Mouse (Mus musculus) ES-E14 (cell line): ENCODE measurements around the gene Arid5b. TPM values are rescaled to one million over a fixed set of nuclear protein-coding genes. Genes with fewer than 3 reads are reported as not detected.

Source experiments
- DNase-seq: peaks from one replicate; pipeline ENCODE4 v3.0.0-alpha.2; 2013; ENCODE audit warnings: low read depth, low spot score
- H3K27ac ChIP-seq: 2 replicates; pipeline ENCODE4 v1.5.1; 2012; ENCODE audit warnings: low read depth, mild to moderate bottlenecking, low read length, moderate library complexity, mixed read lengths; ENCODE audit not compliant: poor library complexity, insufficient read depth, severe bottlenecking
- H3K36me3 ChIP-seq: 2 replicates; pipeline ENCODE4 v1.6.1; 2012; ENCODE audit warnings: mild to moderate bottlenecking, low read length, moderate library complexity, mixed read lengths; ENCODE audit not compliant: control insufficient read depth, poor library complexity, insufficient read depth, severe bottlenecking
- H3K4me1 ChIP-seq, 2 experiments: fragments of 150-350 bp in 1 of 2; sonication (generic) in 1 of 2; 2 replicates each; pipeline ENCODE4 v1.6.1; 2012; ENCODE audit warnings: low read length in 2 of 2, mild to moderate bottlenecking in 1 of 2, mixed read lengths in 1 of 2; ENCODE audit not compliant: control insufficient read depth in 2 of 2, insufficient read depth in 2 of 2, poor library complexity in 1 of 2
- H3K4me3 ChIP-seq, 2 experiments: fragments of 150-350 bp in 1 of 2; sonication (generic) in 1 of 2; 2 replicates each; pipeline ENCODE4 v1.5.1; 2012; ENCODE audit warnings: low read length in 2 of 2, low read depth in 1 of 2, mild to moderate bottlenecking in 1 of 2, mixed read lengths in 1 of 2; ENCODE audit not compliant: insufficient read depth in 1 of 2, poor library complexity in 1 of 2, severe bottlenecking in 1 of 2
- H3K9ac ChIP-seq: 2 replicates; pipeline ENCODE4 v1.6.1; 2012; ENCODE audit warnings: low read depth, mild to moderate bottlenecking, low read length, mixed read lengths; ENCODE audit not compliant: poor library complexity, insufficient read depth, severe bottlenecking
- H3K9me3 ChIP-seq: fragments of 150-350 bp; sonication (generic); 2 replicates; pipeline ENCODE4 v1.6.1; 2012; ENCODE audit warnings: low read depth, mild to moderate bottlenecking, low read length; ENCODE audit not compliant: control insufficient read depth, insufficient read depth
- CHD2 ChIP-seq: IDR thresholded peaks from 2 replicates; pipeline ENCODE4 v1.6.1; 2014; ENCODE audit warnings: mild to moderate bottlenecking, low read depth, low read length, inconsistent platforms
- HCFC1 ChIP-seq: IDR thresholded peaks from 2 replicates; pipeline ENCODE4 v1.6.1; 2012; ENCODE audit warnings: low read length, inconsistent platforms, borderline replicate concordance; ENCODE audit not compliant: insufficient read depth
- MAFK ChIP-seq: IDR thresholded peaks from 2 replicates; pipeline ENCODE4 v1.6.1; 2014; ENCODE audit warnings: mild to moderate bottlenecking, low read depth, low read length, inconsistent platforms; ENCODE audit not compliant: insufficient read depth
- ZC3H11A ChIP-seq: IDR thresholded peaks from 2 replicates; pipeline ENCODE4 v1.6.1; 2012; ENCODE audit warnings: low read depth, mild to moderate bottlenecking, inconsistent platforms, low read length, borderline replicate concordance
- ZNF384 ChIP-seq: IDR thresholded peaks from 2 replicates; pipeline ENCODE4 v1.6.1; 2012; ENCODE audit warnings: low read depth, low read length, inconsistent platforms
- in situ Hi-C, 2 experiments: fragments of 600-800 bp; cut with MboI; formaldehyde crosslinking; loops; one replicate each; pipeline ENCODE4 v1.15.1; 2025; ENCODE audit warnings: low sequenced_read_pairs in 2 of 2, inconsistent platforms in 1 of 2; ENCODE audit not compliant: unreplicated experiment in 2 of 2
- total RNA-seq: library from RNA; depleted of rRNA; stranded (reverse); fragments of 300-350 nt; gene quantifications from 2 replicates; pipeline ENCODE4 v1.2.3, GENCODE M21; 2012

Gene Arid5b
- total RNA-seq, 1 experiment: 26.2 TPM

- H3K36me3 ChIP-seq: no peaks in the 10 kb centered on the region
- TF ChIP-seq ZNF384 (no peak), HCFC1 (no peak), MAFK (no peak), CHD2 (no peak), ZC3H11A (no peak)
- H3K9me3 ChIP-seq: no peaks in the 10 kb centered on the region
- no peak for DNase-seq
- H3K27ac ChIP-seq: no peak overlapping the region
- H3K4me3 ChIP-seq: no peak overlapping the region
- in situ Hi-C loops: no loop called here
- no peaks in the 10 kb centered on the region for H3K4me1 ChIP-seq
- H3K9ac ChIP-seq: no peak overlapping the region
Observed at GRCm38 (mm10) chr10:68222012-68222411, 56.5 kb downstream of the Arid5b start.

GRCm38 (mm10) chr10:68219327-68219726 lies 59.2 kb downstream of the Arid5b start:
- H3K36me3 ChIP-seq: no peaks in the 10 kb centered on the region

GRCm38 (mm10) chr10:68218678-68219077 lies 59.9 kb downstream of the Arid5b start:
- H3K9ac ChIP-seq: no peak overlapping the region
- TF ChIP-seq CHD2 (no peak), ZC3H11A (no peak), HCFC1 (no peak), MAFK (no peak), ZNF384 (no peak)
- H3K9me3 ChIP-seq: no peaks in the 10 kb centered on the region
- DNase-seq: no peak
- in situ Hi-C loops: no loop called here
- no peak overlapping the region for H3K27ac ChIP-seq
- no peaks in the 10 kb centered on the region for H3K36me3 ChIP-seq
- H3K4me3 ChIP-seq: no peak overlapping the region
- H3K4me1 ChIP-seq: no peaks in the 10 kb centered on the region

More at GRCm38 (mm10) chr10:68219327-68219726, 59.2 kb downstream of the Arid5b start:
- Histone ChIP-seq H3K9me3 (no peaks in the 10 kb centered on the region), H3K9ac (no peak overlapping the region), H3K4me1 (no peaks in the 10 kb centered on the region), H3K4me3 (no peak overlapping the region), H3K27ac (no peak overlapping the region)
- in situ Hi-C loops: no loop called here
- no peak for TF ChIP-seq ZC3H11A
- TF ChIP-seq ZNF384: no peak
- TF ChIP-seq HCFC1: no peak
- TF ChIP-seq CHD2: no peak
- TF ChIP-seq MAFK: no peak
- DNase-seq: no peak

DNA sequence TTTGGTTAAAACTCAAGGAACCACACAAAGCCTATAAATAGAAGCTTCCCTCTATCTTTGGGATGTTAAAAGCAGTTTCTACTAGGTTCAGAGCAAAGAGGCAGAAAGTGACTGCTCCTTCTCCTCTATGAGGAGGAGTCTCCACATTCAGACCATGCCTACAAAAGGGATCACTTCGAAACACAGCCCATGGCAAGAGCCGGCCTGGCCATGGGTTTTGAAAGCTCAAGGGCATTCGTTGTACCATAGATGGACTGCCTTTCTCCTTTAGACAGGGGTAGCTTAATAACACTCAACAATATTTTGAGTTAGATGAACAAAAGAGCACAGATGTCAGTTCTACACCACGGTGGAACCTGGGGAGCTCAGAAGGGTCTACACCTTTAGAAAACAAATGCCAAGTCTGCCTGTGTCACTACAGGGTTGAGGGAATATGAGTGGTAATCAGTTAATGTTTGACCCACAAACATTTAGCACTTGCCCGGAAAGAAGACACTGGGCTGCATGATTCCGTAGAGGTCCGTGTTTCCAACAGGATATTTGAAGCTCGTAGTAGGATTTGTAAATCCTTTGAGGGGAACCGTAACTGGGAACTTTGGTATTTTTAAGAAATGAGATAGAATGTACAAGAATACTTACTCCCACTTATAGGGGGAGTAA lies 63.6 kb downstream of the Arid5b start:
- H3K36me3 ChIP-seq: no peaks in the 10 kb centered on the region
- no peak for TF ChIP-seq ZNF384
- TF ChIP-seq MAFK: no peak
- TF ChIP-seq HCFC1: no peak
- no peak for TF ChIP-seq CHD2
- no peak for TF ChIP-seq ZC3H11A
- no peak for DNase-seq
- no peak overlapping the region for H3K4me3 ChIP-seq
- no peak overlapping the region for H3K9ac ChIP-seq
- H3K27ac ChIP-seq: no peak overlapping the region
- H3K9me3 ChIP-seq: no peaks in the 10 kb centered on the region
- in situ Hi-C loops: no loop called here
- H3K4me1 ChIP-seq: no peaks in the 10 kb centered on the region
